In the genomic region with DNA sequence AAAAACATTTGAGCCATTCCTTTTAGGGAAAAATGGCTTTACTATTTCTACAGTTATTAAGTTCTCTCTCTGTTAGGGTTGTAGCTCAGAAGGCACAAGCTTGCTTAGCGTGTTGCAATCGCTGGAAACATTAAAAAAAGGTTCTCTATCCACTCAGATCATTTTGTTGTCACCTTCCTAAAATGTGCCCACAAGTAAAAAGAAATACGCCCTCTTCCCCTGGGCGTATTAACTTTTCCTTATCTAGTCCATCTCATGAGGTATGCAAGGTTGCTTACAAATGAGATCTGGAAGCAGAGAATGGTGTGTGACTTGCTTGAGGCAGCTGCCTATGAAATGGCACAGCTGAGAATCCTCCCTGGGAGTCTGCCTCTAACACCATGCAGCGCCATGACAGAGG, we compare ENCODE assay signal across 21 mouse cellular contexts. TPM values are rescaled to one million over a fixed set of nuclear protein-coding genes. Genes with fewer than 3 reads are reported as not detected.
A peak's percentile ranks its signal among the peaks of the same experiment; 100 is the strongest.
DNase-seq lines count a peak whose midpoint lies in the region; ATAC-seq and TF ChIP-seq lines count a peak whose summit lies in the region.
"Had no signal": no experiment of that assay in that cellular context is flagged by ENCODE, and none has a peak within 500 bp of the region (broad histone marks: within the 10 kb centered on the region; RNA-seq: fewer than 3 reads in every experiment).

No protein-coding gene starts in this region.

- peak; percentile 5; the same call in 1 of the 2 replicates for ATAC-seq in liver, embryonic 11.5 days (replicated peaks; ENCODE audit: low FRiP score)
- ATAC-seq in liver, embryonic 13.5 days (ENCODE audit: low read depth), result peak; percentile 5
- ATAC-seq in cerebellum, adult (ENCODE audit: insufficient number of reproducible peaks, low FRiP score, low TSS enrichment), result no peak
- no peak for ATAC-seq in hindbrain, postnatal 0 days
- ATAC-seq: activated CD4-positive, CD25-positive, alpha-beta regulatory T cell, adult 4 months; forebrain, embryonic 15.5 days; Patski had no signal

- no peaks in the 10 kb centered on the region for H3K27me3 ChIP-seq in liver, embryonic 11.5 days (replicated peaks; ENCODE audit: control insufficient read depth, insufficient read depth, low read length)
- H3K27me3 ChIP-seq in thymus, adult 2 months (ENCODE audit: control insufficient read depth, insufficient read depth, low read length), result no peaks in the 10 kb centered on the region
- H3K27me3 ChIP-seq in liver, embryonic 13.5 days, result no peaks in the 10 kb centered on the region
- no peaks in the 10 kb centered on the region for H3K27me3 ChIP-seq in small intestine, adult 2 months (ENCODE audit: control insufficient read depth, insufficient read depth, low read length)
- H3K27me3 ChIP-seq in hindbrain, postnatal 0 days (ENCODE audit: insufficient read depth, low read length), result no peaks in the 10 kb centered on the region
- H3K27me3 ChIP-seq: forebrain, embryonic 15.5 days; heart, embryonic 13.5 days; lung, embryonic 15.5 days; Patski had no signal

- H3K4me2 ChIP-seq in liver, embryonic 11.5 days, result peak overlapping the region; percentile 61
- peak overlapping the region; percentile 75 for H3K4me2 ChIP-seq in liver, embryonic 13.5 days
- no peak overlapping the region for H3K4me2 ChIP-seq in hindbrain, postnatal 0 days (ENCODE audit: low read depth, low read length)
- H3K4me2 ChIP-seq: forebrain, embryonic 15.5 days; heart, embryonic 13.5 days; lung, embryonic 15.5 days had no signal

- H3K9ac ChIP-seq in liver, embryonic 11.5 days (ENCODE audit: low read depth, low read length), result peak overlapping the region; percentile 55
- peak overlapping the region; percentile 82 for H3K9ac ChIP-seq in liver, embryonic 13.5 days
- H3K9ac ChIP-seq in hindbrain, postnatal 0 days (replicated peaks; ENCODE audit: low read length), result no peak overlapping the region
- H3K9ac ChIP-seq: forebrain, embryonic 15.5 days; heart, embryonic 13.5 days; lung, embryonic 15.5 days had no signal

- H3K4me3 ChIP-seq in liver, embryonic 11.5 days (ENCODE audit: low read depth, low read length), result no peak overlapping the region
- no peak overlapping the region for H3K4me3 ChIP-seq in thymus, adult 2 months (ENCODE audit: control insufficient read depth, insufficient read depth, low read length)
- no peak overlapping the region for H3K4me3 ChIP-seq in liver, embryonic 13.5 days (replicated peaks)
- no peak overlapping the region for H3K4me3 ChIP-seq in small intestine, adult 2 months (ENCODE audit: low read depth, low read length)
- no peak overlapping the region for H3K4me3 ChIP-seq in hindbrain, postnatal 0 days (ENCODE audit: low read length)
- H3K4me3 ChIP-seq: forebrain, embryonic 15.5 days; heart, embryonic 13.5 days; left cerebral cortex, adult 2 months; limb, embryonic 10.5 days; lung, embryonic 15.5 days; myocyte had no signal

- peak overlapping the region; percentile 98 for H3K27ac ChIP-seq in liver, embryonic 11.5 days (ENCODE audit: low read depth, low read length)
- H3K27ac ChIP-seq in thymus, adult 2 months (ENCODE audit: control insufficient read depth, insufficient read depth, low read length), result peak overlapping the region; percentile 97
- H3K27ac ChIP-seq in liver, embryonic 13.5 days, result peak overlapping the region; percentile 99
- peak overlapping the region; percentile 60; the same call in 1 of the 2 replicates for H3K27ac ChIP-seq in small intestine, adult 2 months (ENCODE audit: insufficient read depth, low read depth, low read length)
- no peak overlapping the region for H3K27ac ChIP-seq in hindbrain, postnatal 0 days
- H3K27ac ChIP-seq: forebrain, embryonic 15.5 days; heart, embryonic 13.5 days; left cerebral cortex, adult 2 months; limb, embryonic 10.5 days had no signal

- 75% methylated on average over 5 of the region's 5 CpGs for WGBS in liver, embryonic 11.5 days
- WGBS in thymus, adult 2 months, result 37% methylated on average over 5 of the region's 5 CpGs
- 51% methylated on average over 5 of the region's 5 CpGs for WGBS in liver, embryonic 13.5 days (ENCODE audit: insufficient replicate concordance)
- WGBS in small intestine, adult 2 months, result 89% methylated on average over 5 of the region's 5 CpGs
- WGBS in hindbrain, postnatal 0 days, result 99% methylated on average over 5 of the region's 5 CpGs

- TF ChIP-seq CTCF in thymus, adult 2 months (IDR thresholded peaks at IDR 0.05; ENCODE audit: borderline replicate concordance, control insufficient read depth, extremely low read depth, insufficient read depth, low read length, poor library complexity), result no peak
- TF ChIP-seq CTCF in small intestine, adult 2 months (IDR thresholded peaks at IDR 0.05; ENCODE audit: extremely low read depth, insufficient read length, insufficient replicate concordance, low read depth, low read length), result no peak
- TF ChIP-seq CTCF in hindbrain, postnatal 0 days (IDR thresholded peaks at IDR 0.05; ENCODE audit: low read depth), result no peak

- peaks cover 36% of the 10 kb centered on the region for H3K4me1 ChIP-seq in liver, embryonic 11.5 days (replicated peaks; ENCODE audit: control insufficient read depth, insufficient read depth, low read length)
- peaks cover 50% of the 10 kb centered on the region for H3K4me1 ChIP-seq in thymus, adult 2 months (replicated peaks; ENCODE audit: control insufficient read depth, insufficient read depth, low read length)
- H3K4me1 ChIP-seq in liver, embryonic 13.5 days (replicated peaks), result peaks cover 95% of the 10 kb centered on the region
- H3K4me1 ChIP-seq in small intestine, adult 2 months (ENCODE audit: control insufficient read depth, insufficient read depth, insufficient read length, low read length), result no peaks in the 10 kb centered on the region; the same call in 1 of the 2 replicates
- H3K4me1 ChIP-seq in hindbrain, postnatal 0 days (ENCODE audit: insufficient read depth, low read length), result no peaks in the 10 kb centered on the region
- H3K4me1 ChIP-seq: limb, embryonic 10.5 days had no signal

- DNase-seq in liver, embryonic 11.5 days (ENCODE audit: low spot score), result no peak
- DNase-seq in liver, result no peak
- DNase-seq in thymus, adult 2 months, result no peak
- no peak for DNase-seq in thymus, postnatal 14 days
- no peak for DNase-seq in liver, embryonic 13.5 days
- DNase-seq in hindbrain, postnatal 0 days (ENCODE audit: low spot score), result no peak
- DNase-seq: adrenal gland, postnatal 14 days; cerebellum, adult 9-10 months; kidney, adult 2 months; kidney, postnatal 25 days; midbrain, embryonic 14.5 days had no signal

- no peak for TF ChIP-seq POLR2A in thymus, adult 2 months (IDR thresholded peaks at IDR 0.05; ENCODE audit: control insufficient read depth, extremely low read depth, insufficient read depth, low read length, poor library complexity)
- TF ChIP-seq POLR2A in small intestine, adult 2 months (IDR thresholded peaks at IDR 0.05; ENCODE audit: low read depth, low read length), result no peak

- peaks cover 3% of the 10 kb centered on the region; the same call in 1 of the 2 replicates for H3K36me3 ChIP-seq in liver, embryonic 11.5 days (ENCODE audit: control insufficient read depth, insufficient read depth, low read length)
- peaks cover 7% of the 10 kb centered on the region; the same call in 1 of the 2 replicates for H3K36me3 ChIP-seq in thymus, adult 2 months (ENCODE audit: control insufficient read depth, insufficient read depth, low read length)
- peaks cover 48% of the 10 kb centered on the region for H3K36me3 ChIP-seq in liver, embryonic 13.5 days
- peaks cover 16% of the 10 kb centered on the region for H3K36me3 ChIP-seq in small intestine, adult 2 months (ENCODE audit: control insufficient read depth, insufficient read depth, low read length)
- peaks cover 5% of the 10 kb centered on the region; the same call in 1 of the 2 replicates for H3K36me3 ChIP-seq in hindbrain, postnatal 0 days (ENCODE audit: insufficient read depth, low read length)
- H3K36me3 ChIP-seq: forebrain, embryonic 15.5 days had no signal

- H3K9me3 ChIP-seq in liver, embryonic 11.5 days (ENCODE audit: control insufficient read depth, low read length), result no peaks in the 10 kb centered on the region
- no peaks in the 10 kb centered on the region for H3K9me3 ChIP-seq in liver, embryonic 13.5 days (replicated peaks)
- H3K9me3 ChIP-seq in hindbrain, postnatal 0 days (ENCODE audit: low read length), result no peaks in the 10 kb centered on the region
- H3K9me3 ChIP-seq: forebrain, embryonic 15.5 days; heart, embryonic 13.5 days; limb, embryonic 10.5 days; lung, embryonic 15.5 days had no signal

RNA-seq across cellular contexts. Expression of gene Tbc1d2b, which starts 33.8 kb away (rescaled TPM):
- 13.2 and 14.2 TPM in 2 replicates for polyA plus RNA-seq in liver, embryonic 11.5 days (2014; fragmentation: Nextera tagmentation; extraction: Ambion mirVana)
- 54.5 and 59.1 TPM in 2 replicates for polyA plus RNA-seq in thymus, adult 2 months (2012; rRNA removed)
- polyA plus RNA-seq in liver, embryonic 13.5 days (2015; fragmentation: Nextera tagmentation; extraction: Ambion mirVana), result 6.5 and 8.2 TPM in 2 replicates
- 9.6 and 13.1 TPM in 2 replicates for polyA plus RNA-seq in small intestine, adult 2 months (2012; rRNA removed)
- 17.7 and 23.1 TPM in 2 replicates for total RNA-seq in hindbrain, postnatal 0 days (2014; rRNA removed)
- 3.8 and 4.1 TPM in 2 replicates for polyA plus RNA-seq in hindbrain, postnatal 0 days (2015; fragmentation: Nextera tagmentation; extraction: Ambion mirVana)

Comparison
In these comparisons a context has a peak if more than half of its experiments do, and no peak if none do; other contexts are left out.
1. ATAC-seq: peak in liver, embryonic 11.5 days (single experiment) and liver, embryonic 13.5 days (single experiment); none in cerebellum, adult (single experiment) and hindbrain, postnatal 0 days (single experiment).